Mouse (Mus musculus): ENCODE data around the gene Cartpt. TPM values are rescaled to one million over a fixed set of nuclear protein-coding genes. Genes with fewer than 3 reads are reported as not detected.
"Not testable (repeated sequence)": the region's sequence is repeated elsewhere in the genome, so short reads cannot be mapped to it uniquely, and the experiment has no call there.

Gene Cartpt
- polyA plus RNA-seq, 1 experiment from 2014 or later: 4.1 TPM

DNA sequence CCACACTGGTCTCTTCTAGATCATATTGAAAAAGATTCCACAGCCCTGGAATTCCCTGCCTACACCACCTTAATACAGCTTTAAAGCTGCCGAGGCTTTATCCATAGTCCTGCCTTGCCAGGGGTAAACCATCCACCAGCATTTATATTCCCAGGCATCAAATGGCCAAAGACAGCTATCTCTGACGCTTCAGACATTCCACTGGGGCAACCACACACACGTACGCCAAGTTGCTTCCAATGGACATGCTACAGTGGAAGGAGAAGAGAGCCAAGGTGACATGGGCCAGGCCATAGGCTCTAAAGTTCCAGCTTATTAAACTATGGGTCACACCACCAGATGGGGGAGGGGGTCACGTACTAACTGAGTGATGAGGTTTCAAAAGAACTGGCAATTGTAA is 45.7 kb downstream of the Cartpt start:
- 89% methylated on average over 5 of the region's 5 CpGs for WGBS
- ATAC-seq (replicated peaks; ENCODE audit: insufficient number of reproducible peaks, low FRiP score, low TSS enrichment, low read depth): no peak
- no peak for DNase-seq (ENCODE audit: low spot score)

DNA sequence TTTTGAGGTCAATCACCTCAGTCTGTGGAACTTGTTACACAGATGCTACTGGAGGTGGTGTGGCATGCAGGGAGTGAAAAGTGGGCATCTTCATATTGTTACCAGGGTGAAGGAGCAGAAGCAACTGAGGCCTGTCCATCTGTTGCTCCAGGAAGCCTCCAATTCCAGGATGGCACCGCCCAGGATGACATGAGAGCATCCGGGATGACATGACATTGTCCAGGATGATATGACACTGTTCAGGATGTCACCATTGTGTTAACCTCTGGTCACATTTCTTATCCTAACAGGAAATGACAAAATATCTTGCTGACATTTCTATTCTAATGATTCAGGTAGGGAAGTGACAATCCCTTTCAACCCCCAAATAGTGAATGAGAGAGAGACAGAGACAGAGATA is 47.8 kb downstream of the Cartpt start:
- Histone ChIP-seq H3K27me3 (ENCODE audit: control insufficient read depth, insufficient read depth, low read length) (no peaks in the 10 kb centered on the region), H3K27ac (replicated peaks; ENCODE audit: low read depth, low read length) (no peak overlapping the region), H3K4me1 (ENCODE audit: control insufficient read depth, insufficient read depth, low read length) (no peaks in the 10 kb centered on the region), H3K4me3 (ENCODE audit: low read depth, low read length) (no peak overlapping the region), H3K4me2 (ENCODE audit: low read depth, low read length) (no peak overlapping the region), H3K9ac (replicated peaks; ENCODE audit: low read length) (no peak overlapping the region), H3K36me3 (replicated peaks; ENCODE audit: control insufficient read depth, insufficient read depth, low read depth, low read length) (no peaks in the 10 kb centered on the region), H3K9me3 (replicated peaks; ENCODE audit: control insufficient read depth, low read length) (no peaks in the 10 kb centered on the region)
- DNase-seq (ENCODE audit: low spot score) (no peak), ATAC-seq (replicated peaks; ENCODE audit: insufficient number of reproducible peaks, low FRiP score, low TSS enrichment, low read depth) (no peak)
- 90% methylated on average over 2 of the region's 2 CpGs for WGBS

More for the DNA sequence above, 45.7 kb downstream of the Cartpt start:
- no peak overlapping the region for H3K9ac ChIP-seq (replicated peaks; ENCODE audit: low read length)
- H3K4me3 ChIP-seq (ENCODE audit: low read depth, low read length): no peak overlapping the region
- no peaks in the 10 kb centered on the region for H3K9me3 ChIP-seq (replicated peaks; ENCODE audit: control insufficient read depth, low read length)
- no peak overlapping the region for H3K4me2 ChIP-seq (ENCODE audit: low read depth, low read length)
- no peak overlapping the region for H3K27ac ChIP-seq (replicated peaks; ENCODE audit: low read depth, low read length)
- no peaks in the 10 kb centered on the region for H3K27me3 ChIP-seq (ENCODE audit: control insufficient read depth, insufficient read depth, low read length)
- H3K4me1 ChIP-seq (ENCODE audit: control insufficient read depth, insufficient read depth, low read length): no peaks in the 10 kb centered on the region
- no peaks in the 10 kb centered on the region for H3K36me3 ChIP-seq (replicated peaks; ENCODE audit: control insufficient read depth, insufficient read depth, low read depth, low read length)

DNA sequence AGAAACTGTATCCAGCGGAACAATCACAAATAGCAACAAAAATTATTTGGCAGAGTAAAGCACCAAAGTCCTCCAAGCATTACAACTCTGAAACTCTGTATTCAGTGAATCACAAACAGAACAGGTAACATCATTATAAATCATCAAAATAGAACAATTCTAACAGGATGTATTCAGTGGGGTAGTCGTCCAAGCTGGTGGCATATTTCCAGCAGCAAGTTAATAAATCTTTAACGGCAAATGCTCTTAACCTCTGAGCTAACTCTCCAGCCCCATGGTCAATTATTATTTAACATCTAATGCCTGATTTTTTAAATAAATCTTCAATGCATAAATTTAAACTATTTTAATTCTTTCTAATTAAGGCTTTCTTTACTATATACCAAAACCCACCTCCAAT is 48.5 kb downstream of the Cartpt start:
- not testable (repeated sequence) for H3K4me3 ChIP-seq (ENCODE audit: low read depth, low read length); H3K27ac ChIP-seq (replicated peaks; ENCODE audit: low read depth, low read length); H3K36me3 ChIP-seq (replicated peaks; ENCODE audit: control insufficient read depth, insufficient read depth, low read depth, low read length); ATAC-seq (replicated peaks; ENCODE audit: insufficient number of reproducible peaks, low FRiP score, low TSS enrichment, low read depth); H3K4me1 ChIP-seq (ENCODE audit: control insufficient read depth, insufficient read depth, low read length); H3K27me3 ChIP-seq (ENCODE audit: control insufficient read depth, insufficient read depth, low read length); H3K4me2 ChIP-seq (ENCODE audit: low read depth, low read length); H3K9ac ChIP-seq (replicated peaks; ENCODE audit: low read length); DNase-seq (ENCODE audit: low spot score); H3K9me3 ChIP-seq (replicated peaks; ENCODE audit: control insufficient read depth, low read length)
- WGBS: 81% methylated on average over 3 of the region's 3 CpGs

DNA sequence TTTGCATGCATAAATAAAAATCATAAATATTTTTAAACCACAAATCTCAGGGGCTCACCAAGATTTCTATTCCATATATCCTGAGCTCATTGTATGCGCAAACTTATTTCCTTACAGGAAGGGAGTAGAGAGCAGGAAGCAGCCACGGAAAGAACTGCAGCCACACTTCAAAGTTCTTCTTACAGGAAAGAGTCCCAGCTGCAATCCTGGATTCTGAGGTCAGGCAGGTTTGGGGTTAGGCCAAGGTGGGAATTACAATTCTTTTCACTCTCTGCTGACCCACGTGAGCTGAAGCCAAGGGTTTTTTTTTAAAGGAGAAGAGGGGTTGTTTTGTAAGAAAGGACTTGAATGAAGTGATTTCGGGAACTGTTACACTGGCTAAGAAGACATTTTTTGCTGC is 49.9 kb downstream of the Cartpt start:
- Histone ChIP-seq H3K36me3 (replicated peaks; ENCODE audit: control insufficient read depth, insufficient read depth, low read depth, low read length) (no peaks in the 10 kb centered on the region), H3K27me3 (ENCODE audit: control insufficient read depth, insufficient read depth, low read length) (no peaks in the 10 kb centered on the region), H3K9ac (replicated peaks; ENCODE audit: low read length) (no peak overlapping the region), H3K4me3 (ENCODE audit: low read depth, low read length) (no peak overlapping the region), H3K4me2 (ENCODE audit: low read depth, low read length) (no peak overlapping the region), H3K9me3 (replicated peaks; ENCODE audit: control insufficient read depth, low read length) (no peaks in the 10 kb centered on the region), H3K27ac (replicated peaks; ENCODE audit: low read depth, low read length) (no peak overlapping the region), H3K4me1 (ENCODE audit: control insufficient read depth, insufficient read depth, low read length) (no peaks in the 10 kb centered on the region; the same call in 1 of the 2 replicates)
- ATAC-seq (replicated peaks; ENCODE audit: insufficient number of reproducible peaks, low FRiP score, low TSS enrichment, low read depth): no peak
- 43% methylated on average over 4 of the region's 4 CpGs for WGBS
- no peak for DNase-seq (ENCODE audit: low spot score)

DNA sequence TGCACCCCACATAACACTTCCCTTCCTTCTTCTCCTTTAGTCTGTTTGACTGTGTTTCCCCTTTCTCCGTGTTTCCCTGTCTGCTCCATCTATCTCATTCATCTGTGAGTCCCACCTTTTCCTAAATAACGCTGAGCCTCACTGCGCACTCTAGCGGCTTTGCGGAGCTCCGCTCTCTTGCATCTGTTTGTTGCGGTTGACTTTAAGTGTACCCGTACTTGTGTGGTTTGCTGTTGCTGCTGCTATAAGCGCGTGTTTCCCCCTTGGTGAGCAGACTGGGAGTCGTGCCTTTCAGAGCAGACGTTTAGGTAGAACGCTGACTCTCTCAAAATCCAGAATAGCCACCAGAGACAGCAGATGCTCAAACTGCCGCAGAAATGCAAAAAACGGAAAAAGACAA is 51.3 kb downstream of the Cartpt start:
- no peaks in the 10 kb centered on the region for H3K27me3 ChIP-seq (ENCODE audit: control insufficient read depth, insufficient read depth, low read length)
- DNase-seq (ENCODE audit: low spot score) (peak; percentile 74), ATAC-seq (replicated peaks; ENCODE audit: insufficient number of reproducible peaks, low FRiP score, low TSS enrichment, low read depth) (no peak)
- no peak overlapping the region for H3K4me3 ChIP-seq (ENCODE audit: low read depth, low read length)
- WGBS: 34% methylated on average over 15 of the region's 15 CpGs
- no peaks in the 10 kb centered on the region for H3K36me3 ChIP-seq (replicated peaks; ENCODE audit: control insufficient read depth, insufficient read depth, low read depth, low read length)
- H3K27ac ChIP-seq (replicated peaks; ENCODE audit: low read depth, low read length): no peak overlapping the region
- H3K4me1 ChIP-seq (ENCODE audit: control insufficient read depth, insufficient read depth, low read length): no peaks in the 10 kb centered on the region; the same call in 1 of the 2 replicates
- H3K9me3 ChIP-seq (replicated peaks; ENCODE audit: control insufficient read depth, low read length): no peaks in the 10 kb centered on the region
- no peak overlapping the region for H3K4me2 ChIP-seq (ENCODE audit: low read depth, low read length)
- no peak overlapping the region for H3K9ac ChIP-seq (replicated peaks; ENCODE audit: low read length)

Other genes starting within 250 kb of the Cartpt start
- gene Mccc2, start 114.5 kb upstream of the Cartpt start, polyA plus RNA-seq (2014; fragmentation: Nextera tagmentation; extraction: Ambion mirVana): 50.0 and 53.6 TPM in 2 replicates
- gene Bdp1, start 203.0 kb upstream of the Cartpt start, polyA plus RNA-seq (2014; fragmentation: Nextera tagmentation; extraction: Ambion mirVana): 19.2 and 26.3 TPM in 2 replicates
- 276 and 318 TPM in 2 replicates for gene Serf1, start 206.9 kb upstream of the Cartpt start, polyA plus RNA-seq (2014; fragmentation: Nextera tagmentation; extraction: Ambion mirVana)
- 80.4 and 81.7 TPM in 2 replicates for gene Smn1, start 223.8 kb upstream of the Cartpt start, polyA plus RNA-seq (2014; fragmentation: Nextera tagmentation; extraction: Ambion mirVana)